Mouse (Mus musculus) bone marrow macrophage, adult 2 months (primary cell): ENCODE data around the gene Leprot.

Experiments used
- CTCF ChIP-seq: IDR thresholded peaks from 2 replicates; pipeline ENCODE4 v1.5.1; 2012; ENCODE audit warnings: low read depth, mild to moderate bottlenecking, low read length, moderate library complexity
- POLR2A ChIP-seq: IDR thresholded peaks from 2 replicates; pipeline ENCODE4 v1.6.1; 2012; ENCODE audit warnings: mild to moderate bottlenecking, low read depth, low read length, borderline replicate concordance

DNA sequence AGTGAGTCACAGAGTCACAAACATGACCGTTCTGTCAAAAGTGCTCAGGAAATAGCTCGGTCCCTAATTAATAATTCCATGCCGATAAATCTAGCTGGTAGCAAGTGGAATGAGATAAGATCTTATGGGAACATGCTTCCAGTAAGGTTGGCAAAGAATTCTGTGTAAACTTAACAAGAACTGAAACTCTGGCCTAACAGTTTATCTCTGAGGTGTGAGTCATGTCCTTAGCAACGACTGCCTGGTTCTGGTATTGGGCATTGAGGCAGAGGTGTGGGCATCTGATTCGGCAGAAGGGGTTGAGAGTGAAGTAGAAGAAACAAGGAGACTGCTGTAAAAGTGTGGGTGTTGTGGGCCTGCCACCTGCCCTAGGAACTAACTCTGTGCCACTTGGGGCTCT, 22.3 kb downstream of the Leprot start:
- TF ChIP-seq CTCF (no peak), POLR2A (no peak)
